Mouse (Mus musculus): ENCODE measurements around the gene Dcaf8. TPM values are rescaled to one million over a fixed set of nuclear protein-coding genes. Genes with fewer than 3 reads are reported as not detected.
A peak's percentile ranks its signal among the peaks of the same experiment; 100 is the strongest.

Gene Dcaf8
- polyA plus RNA-seq, 1 experiment from 2014 or later: 110 TPM

DNA sequence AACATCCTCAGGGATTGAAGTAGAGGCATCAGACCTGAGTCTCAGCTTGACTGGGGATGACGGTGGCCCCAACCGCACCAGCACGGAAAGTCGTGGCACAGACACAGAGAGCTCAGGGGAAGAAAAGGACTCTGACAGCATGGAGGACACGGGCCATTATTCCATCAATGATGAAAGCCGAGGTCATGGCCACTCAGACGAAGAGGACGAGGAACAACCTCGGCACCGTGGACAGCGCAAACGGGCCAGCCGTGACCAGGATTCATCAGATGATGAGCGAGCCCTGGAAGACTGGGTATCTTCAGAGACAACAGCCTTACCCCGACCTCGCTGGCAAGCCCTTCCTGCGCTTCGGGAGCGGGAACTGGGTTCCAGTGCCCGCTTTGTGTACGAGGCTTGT, 24.5 kb downstream of the Dcaf8 start:
- ATAC-seq (replicated peaks; ENCODE audit: low FRiP score, low read depth): no peak
- Histone ChIP-seq H3K9me3 (replicated peaks; ENCODE audit: low read length) (no peaks in the 10 kb centered on the region), H3K4me3 (replicated peaks; ENCODE audit: low read depth, low read length) (no peak overlapping the region)

DNA sequence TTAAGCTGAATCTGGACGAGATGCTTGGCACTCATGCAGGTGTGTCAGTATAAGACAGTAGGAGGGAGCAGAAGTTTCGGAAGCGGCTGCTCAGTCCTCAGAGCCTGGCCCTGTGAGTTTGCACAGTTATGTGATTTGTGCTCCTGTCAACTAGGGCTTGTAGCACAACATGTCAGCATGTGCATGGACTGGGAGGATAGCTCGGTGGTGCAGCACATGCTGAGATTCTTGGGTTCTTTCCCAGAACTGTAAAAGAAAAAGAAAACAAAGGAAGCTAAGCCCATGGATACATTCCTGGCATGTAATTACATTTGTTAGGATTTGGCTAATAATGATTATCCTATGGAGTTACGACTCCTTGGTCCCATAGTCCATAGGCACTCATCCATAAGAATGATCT, 25.3 kb downstream of the Dcaf8 start:
- H3K27me3 ChIP-seq (ENCODE audit: insufficient read depth, low read length): no peaks in the 10 kb centered on the region
- no peak for TF ChIP-seq CTCF (IDR thresholded peaks at IDR 0.05; ENCODE audit: low read depth)
- no peak overlapping the region for H3K4me2 ChIP-seq (ENCODE audit: low read length)
- no peaks in the 10 kb centered on the region for H3K4me1 ChIP-seq (replicated peaks; ENCODE audit: insufficient read depth, low read length)
- ATAC-seq (replicated peaks; ENCODE audit: low FRiP score, low read depth): no peak
- H3K9me3 ChIP-seq (replicated peaks; ENCODE audit: low read length): no peaks in the 10 kb centered on the region
- no peak overlapping the region for H3K9ac ChIP-seq (ENCODE audit: low read depth, low read length)
- WGBS: 57% methylated on average over 5 of the region's 5 CpGs
- H3K36me3 ChIP-seq (ENCODE audit: insufficient read depth, low read length): peaks cover 57% of the 10 kb centered on the region
- H3K4me3 ChIP-seq (replicated peaks; ENCODE audit: low read depth, low read length): no peak overlapping the region
- H3K27ac ChIP-seq: no peak overlapping the region
- DNase-seq (ENCODE audit: low spot score): peak; percentile 53

More for the DNA sequence above, 24.5 kb downstream of the Dcaf8 start:
- Histone ChIP-seq H3K4me2 (ENCODE audit: low read length) (no peak overlapping the region), H3K27me3 (ENCODE audit: insufficient read depth, low read length) (no peaks in the 10 kb centered on the region), H3K4me1 (replicated peaks; ENCODE audit: insufficient read depth, low read length) (no peaks in the 10 kb centered on the region), H3K9ac (ENCODE audit: low read depth, low read length) (no peak overlapping the region), H3K27ac (no peak overlapping the region), H3K36me3 (ENCODE audit: insufficient read depth, low read length) (peaks cover 52% of the 10 kb centered on the region)
- DNase-seq (ENCODE audit: low spot score): no peak
- no peak for TF ChIP-seq CTCF (IDR thresholded peaks at IDR 0.05; ENCODE audit: low read depth)
- WGBS: 63% methylated on average over 21 of the region's 21 CpGs

DNA sequence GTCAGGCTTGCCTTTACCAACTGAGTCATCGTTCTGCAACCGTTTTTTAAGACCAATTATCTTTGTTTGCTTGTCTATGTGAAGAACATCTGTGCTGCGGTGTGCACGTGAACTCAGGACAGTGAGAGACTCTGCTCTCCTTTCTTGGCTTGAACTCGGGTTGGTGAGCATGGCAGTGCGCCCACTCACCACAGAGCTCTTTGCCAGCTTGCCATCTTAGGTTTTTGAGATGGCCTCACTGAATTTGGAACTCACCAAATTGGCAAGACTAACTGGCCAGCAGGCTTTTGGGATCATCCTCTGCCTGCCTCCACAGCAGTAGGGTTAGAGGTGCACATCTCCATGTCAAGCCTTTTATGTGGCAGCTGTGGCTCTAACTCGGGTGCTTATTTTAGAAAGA, 29.9 kb downstream of the Dcaf8 start:
- Histone ChIP-seq H3K4me3 (replicated peaks; ENCODE audit: low read depth, low read length) (no peak overlapping the region), H3K9ac (ENCODE audit: low read depth, low read length) (no peak overlapping the region), H3K9me3 (replicated peaks; ENCODE audit: low read length) (no peaks in the 10 kb centered on the region), H3K4me1 (replicated peaks; ENCODE audit: insufficient read depth, low read length) (no peaks in the 10 kb centered on the region), H3K36me3 (ENCODE audit: insufficient read depth, low read length) (peaks cover 62% of the 10 kb centered on the region), H3K4me2 (ENCODE audit: low read length) (no peak overlapping the region), H3K27me3 (ENCODE audit: insufficient read depth, low read length) (no peaks in the 10 kb centered on the region), H3K27ac (no peak overlapping the region)
- ATAC-seq (replicated peaks; ENCODE audit: low FRiP score, low read depth) (no peak), DNase-seq (ENCODE audit: low spot score) (no peak)
- WGBS: 87% methylated on average over 7 of the region's 7 CpGs
- no peak for TF ChIP-seq CTCF (IDR thresholded peaks at IDR 0.05; ENCODE audit: low read depth)

DNA sequence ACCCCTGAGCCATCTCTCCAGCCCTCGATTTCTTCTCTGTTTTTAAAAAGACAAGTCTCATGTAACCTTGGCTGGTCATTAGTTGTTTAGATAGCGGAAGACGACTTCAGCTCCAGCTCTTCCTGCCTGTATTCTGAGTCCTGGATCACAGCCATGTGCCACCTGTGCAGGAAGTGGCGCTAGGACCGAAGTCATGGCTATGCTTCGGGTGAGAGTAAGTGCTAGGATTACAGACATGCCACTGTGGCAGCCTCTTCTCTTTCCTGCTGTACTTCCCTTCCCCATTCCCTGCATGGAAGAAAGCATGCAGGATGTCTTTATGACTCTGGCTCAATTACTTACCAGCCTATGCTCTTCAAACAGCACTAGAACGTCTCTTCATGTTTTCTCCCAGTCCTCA, 31.2 kb downstream of the Dcaf8 start:
- Histone ChIP-seq H3K4me1 (replicated peaks; ENCODE audit: insufficient read depth, low read length) (no peaks in the 10 kb centered on the region), H3K27me3 (ENCODE audit: insufficient read depth, low read length) (no peaks in the 10 kb centered on the region), H3K4me2 (ENCODE audit: low read length) (no peak overlapping the region), H3K36me3 (ENCODE audit: insufficient read depth, low read length) (peaks cover 53% of the 10 kb centered on the region), H3K27ac (no peak overlapping the region), H3K9ac (ENCODE audit: low read depth, low read length) (no peak overlapping the region), H3K4me3 (replicated peaks; ENCODE audit: low read depth, low read length) (no peak overlapping the region), H3K9me3 (replicated peaks; ENCODE audit: low read length) (no peaks in the 10 kb centered on the region)
- TF ChIP-seq CTCF (IDR thresholded peaks at IDR 0.05; ENCODE audit: low read depth): no peak
- ATAC-seq (replicated peaks; ENCODE audit: low FRiP score, low read depth): no peak
- no peak for DNase-seq (ENCODE audit: low spot score)
- 41% methylated on average over 7 of the region's 7 CpGs for WGBS

DNA sequence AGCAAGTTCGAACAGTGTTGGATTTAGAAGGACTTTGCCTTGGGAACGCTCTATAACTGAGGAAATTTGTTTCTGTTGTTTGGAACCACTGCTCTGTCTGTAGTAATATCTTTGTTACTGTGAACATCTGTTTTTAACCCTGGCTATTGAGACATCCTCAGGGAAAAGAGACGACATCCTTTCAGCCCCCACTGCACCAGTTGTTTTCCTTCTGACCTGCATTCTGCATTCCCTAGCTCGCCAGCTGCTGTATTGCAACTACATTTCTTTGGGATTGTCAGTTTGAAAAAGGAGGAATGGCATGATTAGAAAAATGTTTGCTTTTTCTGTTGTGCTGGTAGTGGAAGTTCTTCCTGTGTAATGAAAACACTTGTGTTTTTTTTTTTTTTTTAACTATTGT, 33.0 kb downstream of the Dcaf8 start:
- H3K4me1 ChIP-seq (replicated peaks; ENCODE audit: insufficient read depth, low read length): no peaks in the 10 kb centered on the region
- ATAC-seq (replicated peaks; ENCODE audit: low FRiP score, low read depth): no peak
- H3K9ac ChIP-seq (ENCODE audit: low read depth, low read length): no peak overlapping the region
- no peak for DNase-seq (ENCODE audit: low spot score)
- WGBS: 41% methylated on average over 4 of the region's 4 CpGs
- H3K9me3 ChIP-seq (replicated peaks; ENCODE audit: low read length): no peaks in the 10 kb centered on the region
- no peak overlapping the region for H3K4me3 ChIP-seq (replicated peaks; ENCODE audit: low read depth, low read length)
- no peak for TF ChIP-seq CTCF (IDR thresholded peaks at IDR 0.05; ENCODE audit: low read depth)
- H3K27ac ChIP-seq: no peak overlapping the region
- no peaks in the 10 kb centered on the region for H3K27me3 ChIP-seq (ENCODE audit: insufficient read depth, low read length)
- H3K36me3 ChIP-seq (ENCODE audit: insufficient read depth, low read length): peaks cover 40% of the 10 kb centered on the region
- H3K4me2 ChIP-seq (ENCODE audit: low read length): no peak overlapping the region

DNA sequence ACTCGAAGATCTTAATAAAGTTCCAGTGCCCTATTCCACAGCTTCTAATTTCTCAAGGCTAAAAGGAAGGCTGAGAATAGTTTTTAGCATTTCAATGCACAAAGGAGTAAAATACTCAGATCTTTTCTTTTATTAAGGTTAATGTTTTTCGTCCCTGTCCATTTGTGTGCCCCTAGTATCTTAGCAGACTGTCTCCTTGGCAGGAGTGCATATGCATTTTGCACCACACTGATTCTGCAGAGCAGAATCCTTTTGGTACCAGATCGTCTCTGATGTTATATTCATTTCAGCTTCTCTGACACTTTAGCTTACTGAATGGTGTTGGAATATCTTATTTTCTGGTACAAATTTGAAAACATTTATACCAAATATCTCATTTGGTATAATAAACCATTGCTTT, 33.9 kb downstream of the Dcaf8 start:
- H3K4me3 ChIP-seq (replicated peaks; ENCODE audit: low read depth, low read length): no peak overlapping the region
- peaks cover 40% of the 10 kb centered on the region for H3K36me3 ChIP-seq (ENCODE audit: insufficient read depth, low read length)
- no peak for DNase-seq (ENCODE audit: low spot score)
- H3K4me2 ChIP-seq (ENCODE audit: low read length): no peak overlapping the region
- H3K9me3 ChIP-seq (replicated peaks; ENCODE audit: low read length): no peaks in the 10 kb centered on the region
- 92% methylated on average over 3 of the region's 3 CpGs for WGBS
- H3K27ac ChIP-seq: no peak overlapping the region
- H3K9ac ChIP-seq (ENCODE audit: low read depth, low read length): no peak overlapping the region
- no peak for ATAC-seq (replicated peaks; ENCODE audit: low FRiP score, low read depth)
- no peaks in the 10 kb centered on the region for H3K4me1 ChIP-seq (replicated peaks; ENCODE audit: insufficient read depth, low read length)
- TF ChIP-seq CTCF (IDR thresholded peaks at IDR 0.05; ENCODE audit: low read depth): no peak
- no peaks in the 10 kb centered on the region for H3K27me3 ChIP-seq (ENCODE audit: insufficient read depth, low read length)

DNA sequence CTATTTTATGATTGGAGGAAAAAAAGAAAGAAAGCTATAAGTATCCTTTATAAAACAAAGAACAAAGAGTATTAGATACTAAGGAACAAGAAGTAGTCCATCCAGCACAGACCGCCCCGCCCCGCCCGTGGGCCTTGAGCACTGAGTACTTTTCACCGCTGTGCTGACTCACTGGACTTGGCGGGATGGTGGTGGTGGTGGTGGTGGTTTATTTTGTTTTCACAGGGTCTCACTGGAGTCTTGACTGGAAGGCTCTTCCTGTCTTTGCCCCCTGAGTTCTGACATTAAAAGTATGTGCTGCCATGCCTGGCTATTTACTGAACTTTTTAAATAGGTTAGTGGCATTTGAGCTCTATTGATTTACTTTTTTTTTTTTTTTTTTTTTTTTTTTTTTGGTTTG, 35.2 kb downstream of the Dcaf8 start:
- H3K9ac ChIP-seq (ENCODE audit: low read depth, low read length): no peak overlapping the region
- peaks cover 43% of the 10 kb centered on the region for H3K36me3 ChIP-seq (ENCODE audit: insufficient read depth, low read length)
- no peak for TF ChIP-seq CTCF (IDR thresholded peaks at IDR 0.05; ENCODE audit: low read depth)
- DNase-seq (ENCODE audit: low spot score): no peak
- H3K4me3 ChIP-seq (replicated peaks; ENCODE audit: low read depth, low read length): no peak overlapping the region
- H3K9me3 ChIP-seq (replicated peaks; ENCODE audit: low read length): no peaks in the 10 kb centered on the region
- no peaks in the 10 kb centered on the region for H3K27me3 ChIP-seq (ENCODE audit: insufficient read depth, low read length)
- 97% methylated on average over 6 of the region's 6 CpGs for WGBS
- H3K4me1 ChIP-seq (replicated peaks; ENCODE audit: insufficient read depth, low read length): no peaks in the 10 kb centered on the region
- no peak overlapping the region for H3K27ac ChIP-seq
- ATAC-seq (replicated peaks; ENCODE audit: low FRiP score, low read depth): no peak
- H3K4me2 ChIP-seq (ENCODE audit: low read length): no peak overlapping the region

All from kidney, postnatal 0 days (tissue).